Mouse (Mus musculus) liver, postnatal 0 days (tissue): ENCODE data around the gene Maco1.

Source experiments
- CTCF ChIP-seq: sonication (generic); IDR thresholded peaks from 2 replicates; pipeline ENCODE4 v1.5.1; 2016; ENCODE audit warnings: antibody characterized with exemption, low read depth
- EP300 ChIP-seq: IDR thresholded peaks from 2 replicates; pipeline ENCODE4 v1.6.1; 2016; ENCODE audit warnings: antibody characterized with exemption, low read depth, mild to moderate bottlenecking

GRCm38 (mm10) chr4:134856056-134856455 is 2.9 kb upstream of the Maco1 start:
- TF ChIP-seq CTCF (no peak), EP300 (no peak)
